Mouse (Mus musculus) hindlimb bud, embryonic 11.5 days (tissue): ENCODE measurements around the gene Fam129b.

ENCODE experiments used
- DNase-seq: peaks from one replicate; pipeline ENCODE4 v3.0.0-alpha.2; 2012; ENCODE audit warnings: low read depth, low spot score; ENCODE audit errors: extremely low spot score

The Fam129b gene

GRCm38 (mm10) chr2:32963544-32963943 lies 87.6 kb downstream of the Fam129b start:
- no peak for DNase-seq

- no peak for DNase-seq
Measured at GRCm38 (mm10) chr2:32963981-32964380, 88.1 kb downstream of the Fam129b start.

- DNase-seq: no peak
Measured at GRCm38 (mm10) chr2:32964659-32965457, 88.9 kb downstream of the Fam129b start.

- no peak for DNase-seq
Measured at GRCm38 (mm10) chr2:32965511-32966183, 89.7 kb downstream of the Fam129b start.

GRCm38 (mm10) chr2:32966184-32966688 lies 90.3 kb downstream of the Fam129b start:
- no peak for DNase-seq

- DNase-seq: no peak
Measured at GRCm38 (mm10) chr2:32966689-32967631, 91.0 kb downstream of the Fam129b start.

- DNase-seq: no peak
Measured at GRCm38 (mm10) chr2:32968024-32968614, 92.2 kb downstream of the Fam129b start.

GRCm38 (mm10) chr2:32969326-32969725 lies 93.4 kb downstream of the Fam129b start:
- DNase-seq: no peak

GRCm38 (mm10) chr2:32971235-32971634 lies 95.3 kb downstream of the Fam129b start:
- no peak for DNase-seq

- DNase-seq: no peak
Measured at GRCm38 (mm10) chr2:32974216-32974615, 98.3 kb downstream of the Fam129b start.
